Mouse (Mus musculus): Measurements from ENCODE around the gene Gm5414.

Gm5414 gene

DNA sequence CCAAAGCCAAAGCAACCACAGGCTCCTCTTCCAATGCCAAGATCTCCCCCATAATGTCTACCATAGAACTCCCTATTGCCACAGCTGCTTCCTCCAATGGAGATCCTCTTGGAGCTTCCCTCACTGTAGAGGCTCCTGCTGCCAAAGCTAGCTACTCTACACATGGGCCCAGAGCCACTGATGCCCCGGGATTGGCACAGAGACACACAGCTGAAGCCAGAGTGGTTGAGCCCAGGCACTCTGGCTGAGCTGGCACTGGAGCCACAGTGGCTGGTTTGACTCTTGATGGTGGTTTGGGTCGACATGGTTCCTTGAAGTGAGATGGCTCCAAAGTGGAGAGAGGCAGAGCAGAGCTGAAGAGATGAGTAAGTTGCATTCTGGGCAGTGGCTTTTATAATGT lies at the start of gene Gm5414:
TSS of gene Gm5414 (minus strand) at position 305 of the 400 bp plus-strand sequence.
- DNase-seq (ENCODE audit: extremely low spot score, low spot score): no peak

DNA sequence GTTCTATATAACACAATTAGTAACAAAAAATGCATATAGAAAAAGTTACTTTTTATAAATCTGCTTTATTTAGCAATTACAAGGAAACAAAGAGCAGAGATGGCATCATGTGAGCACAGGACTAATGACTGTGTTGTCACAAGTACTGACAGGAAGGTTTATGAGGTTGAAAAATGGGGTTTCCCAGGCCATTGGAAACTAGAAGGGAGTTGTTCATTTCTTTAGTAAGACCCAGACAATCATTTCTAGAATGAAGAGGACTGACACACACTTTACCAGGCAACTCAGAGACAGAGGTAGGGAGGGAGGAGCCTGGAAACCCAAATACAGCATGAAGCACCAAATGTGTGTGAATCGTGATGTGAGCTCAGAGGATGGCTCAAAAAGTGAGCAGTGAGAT lies 48.0 kb upstream of the Gm5414 start:
- DNase-seq (ENCODE audit: extremely low spot score, low spot score): no peak

DNA sequence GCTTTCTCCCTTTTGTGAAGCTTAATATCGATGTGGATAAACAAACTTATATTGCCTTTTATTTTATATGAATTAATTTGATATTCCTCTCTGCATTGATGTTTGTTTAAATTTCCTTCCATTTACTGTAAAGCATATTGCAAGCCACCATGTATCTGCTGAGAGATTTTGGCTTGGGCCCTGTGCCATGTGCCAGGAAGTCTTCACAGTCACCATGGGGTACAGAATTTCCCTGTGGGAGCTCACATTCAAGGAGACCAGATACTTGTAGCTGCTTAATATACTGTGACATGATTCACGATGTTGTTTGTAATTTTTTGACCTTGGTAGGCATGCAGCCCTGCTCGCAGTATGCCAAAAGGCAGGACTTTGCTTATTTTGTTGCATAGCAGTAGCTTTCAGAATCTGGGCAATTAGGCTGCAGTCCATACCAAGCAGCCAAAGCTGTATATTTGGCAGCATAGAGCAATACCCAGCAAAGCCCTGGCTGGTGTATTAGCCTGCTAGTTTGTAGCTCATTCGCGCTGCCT lies 24.8 kb upstream of the Gm5414 start:
- DNase-seq (ENCODE audit: extremely low spot score, low spot score): no peak

DNA sequence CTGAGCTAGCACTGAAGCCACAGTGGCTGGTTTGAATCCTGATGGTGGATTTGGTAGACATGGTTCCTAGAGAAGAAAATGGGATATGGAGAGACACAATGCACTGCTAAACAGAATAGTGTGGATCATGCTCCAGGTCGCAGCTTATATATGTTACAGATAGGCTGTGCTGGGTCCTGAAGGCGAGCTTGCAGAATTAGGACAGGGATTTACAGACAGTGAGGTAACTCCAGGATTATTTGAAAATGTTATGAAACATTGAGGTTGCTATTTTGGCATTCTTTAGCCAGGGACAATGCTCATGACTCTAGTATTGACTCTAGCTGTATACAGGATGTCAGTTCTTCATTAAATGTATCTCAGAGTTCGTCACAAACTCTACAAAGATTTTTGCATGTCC lies 19.3 kb upstream of the Gm5414 start, which contains the start of gene Gm5478:
TSS of gene Gm5478 (minus strand) at position 101 of the 400 bp plus-strand sequence.
- no peak for DNase-seq (ENCODE audit: extremely low spot score, low spot score)

DNA sequence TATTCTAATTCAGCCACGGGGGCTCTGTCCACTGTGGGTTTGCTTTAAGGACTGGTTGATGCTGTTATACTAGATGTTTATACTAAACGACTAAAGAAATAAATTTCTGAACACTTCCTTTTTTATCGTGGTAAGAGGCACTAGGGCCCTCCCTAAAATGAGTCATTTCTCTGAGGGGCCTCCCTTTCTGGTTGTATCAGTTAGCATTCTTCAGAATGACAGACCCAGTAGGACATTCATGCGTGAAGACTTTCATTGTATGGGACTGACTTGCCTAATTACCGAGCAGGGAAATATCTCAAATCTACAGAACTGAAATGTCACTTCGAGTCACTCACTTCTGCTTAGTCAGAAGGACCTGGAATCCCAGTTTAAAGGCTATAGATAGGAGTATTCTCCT lies 28.9 kb downstream of the Gm5414 start:
- no peak for DNase-seq (ENCODE audit: extremely low spot score, low spot score)

DNA sequence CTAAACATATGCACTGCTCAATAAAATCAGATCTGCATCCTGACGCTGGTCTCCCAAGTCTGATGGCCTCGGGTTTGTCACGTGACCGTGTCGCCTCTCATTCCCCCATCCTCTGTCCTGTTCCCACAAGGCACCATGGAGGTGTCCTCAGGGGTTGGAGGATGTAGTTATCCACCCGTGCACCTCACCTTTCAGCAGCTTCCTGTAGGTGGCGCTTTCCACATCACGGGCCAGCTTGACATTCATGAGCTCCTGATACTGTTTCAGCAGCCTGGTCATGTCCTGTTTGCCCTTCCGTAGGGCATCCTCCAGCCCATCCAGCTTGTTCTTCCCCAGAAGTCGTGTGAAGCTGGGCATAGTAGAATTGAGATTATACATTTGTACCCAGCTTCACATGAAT lies 39.8 kb downstream of the Gm5414 start:
- no peak for DNase-seq (ENCODE audit: extremely low spot score, low spot score)

DNA sequence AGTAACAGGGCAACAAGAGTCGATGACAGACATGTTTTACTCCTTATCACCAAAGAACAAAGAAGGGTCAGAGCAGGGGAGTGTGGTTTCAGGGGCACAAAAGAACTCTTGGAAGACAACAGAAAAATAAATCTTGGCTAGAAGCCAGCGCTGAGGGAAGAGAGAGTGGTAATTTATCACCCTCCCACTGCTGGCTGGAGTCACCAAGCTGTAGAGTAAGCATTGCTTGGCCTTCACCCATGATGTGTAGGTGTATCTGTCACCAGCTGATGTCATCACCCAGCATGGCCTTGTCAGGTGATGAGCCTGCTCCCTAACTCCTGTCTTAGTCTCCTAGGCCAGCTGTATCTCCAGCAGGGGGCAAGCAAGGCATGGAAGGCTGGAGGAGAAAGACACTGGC lies 43.5 kb downstream of the Gm5414 start:
- DNase-seq (ENCODE audit: extremely low spot score, low spot score): no peak

DNA sequence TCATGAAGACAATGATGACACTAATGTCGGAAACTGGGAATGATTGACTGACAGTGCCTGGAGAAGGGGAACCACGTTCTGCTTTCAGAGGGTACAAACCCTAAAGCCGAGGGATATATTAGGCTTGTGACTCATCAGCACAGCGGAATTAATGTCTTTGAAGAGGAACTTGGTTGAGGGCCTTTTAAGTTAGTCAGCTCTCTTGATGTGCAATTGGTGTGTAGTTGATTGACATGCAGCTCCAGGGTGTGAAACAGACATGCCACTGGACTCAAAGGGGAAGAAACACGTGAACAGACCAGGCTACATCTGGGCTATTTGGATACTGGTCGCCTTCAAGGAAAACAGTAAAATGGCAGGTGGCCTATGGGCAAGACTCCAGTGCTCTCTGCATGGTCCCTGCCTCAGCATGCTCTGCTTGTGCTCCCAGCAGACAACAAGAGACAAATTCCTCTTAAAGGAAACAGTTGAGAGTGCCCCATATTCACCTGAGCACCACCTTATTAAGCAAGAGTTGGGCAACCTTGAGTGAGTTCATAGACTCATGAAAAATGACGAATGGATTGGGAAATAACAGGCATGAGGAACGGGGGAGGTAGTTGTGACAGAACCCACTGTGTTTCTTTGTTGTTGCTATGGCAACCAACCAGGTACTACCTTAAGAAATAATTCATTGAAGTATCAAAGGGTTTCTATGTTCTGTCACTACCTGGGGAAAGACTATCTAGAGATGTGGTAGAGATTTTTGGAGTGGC lies 44.6 kb downstream of the Gm5414 start:
- no peak for DNase-seq (ENCODE audit: extremely low spot score, low spot score)

DNA sequence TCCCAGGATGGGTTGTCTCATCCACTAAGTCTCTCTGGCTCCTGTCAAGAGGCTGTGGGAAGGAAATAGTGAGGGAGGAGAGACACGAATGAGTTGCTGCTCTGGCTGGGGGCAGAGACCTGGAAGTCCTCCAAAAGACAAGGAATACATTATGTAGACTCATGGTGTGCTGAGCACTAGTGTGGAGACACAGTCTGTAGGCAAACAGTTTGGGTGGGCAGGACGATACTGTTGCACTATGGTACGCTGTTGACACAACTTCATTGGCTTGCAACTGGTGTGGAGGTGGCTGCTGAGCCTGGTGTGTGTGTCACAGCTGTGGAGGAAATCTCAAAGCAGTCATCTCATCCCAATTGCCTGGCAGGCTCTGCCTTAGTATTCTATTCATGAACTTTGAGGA lies 46.3 kb downstream of the Gm5414 start:
- no peak for DNase-seq (ENCODE audit: extremely low spot score, low spot score)

DNA sequence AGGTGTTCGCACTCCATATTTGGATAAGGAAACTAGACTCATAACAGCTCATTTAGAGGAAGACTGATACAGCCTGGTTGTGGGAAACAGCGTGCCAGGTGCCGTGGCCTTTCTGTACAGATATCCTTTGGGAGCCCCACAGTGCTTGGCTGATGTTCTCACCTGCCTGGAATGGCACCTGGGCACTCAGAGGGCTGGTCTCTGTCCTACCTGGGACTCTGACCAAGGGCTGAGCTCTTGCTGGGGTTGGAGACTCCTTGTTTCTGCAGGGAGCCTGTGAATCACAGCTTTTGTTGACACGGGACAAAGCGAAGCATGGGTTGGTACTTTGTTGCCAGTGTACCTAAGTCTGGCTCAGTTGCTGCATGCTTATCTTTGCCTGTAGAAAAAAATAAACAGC lies 52.5 kb downstream of the Gm5414 start:
- DNase-seq (ENCODE audit: extremely low spot score, low spot score): no peak

Data from neural tube, embryonic 10.5 days (tissue).